Mouse (Mus musculus): ENCODE measurements around the gene 2410137M14Rik. TPM values are rescaled to one million over a fixed set of nuclear protein-coding genes. Genes with fewer than 3 reads are reported as not detected.

Gene 2410137M14Rik
- total and polyA plus RNA-seq, 3 experiments: 0.40 TPM; not detected in 2

DNA sequence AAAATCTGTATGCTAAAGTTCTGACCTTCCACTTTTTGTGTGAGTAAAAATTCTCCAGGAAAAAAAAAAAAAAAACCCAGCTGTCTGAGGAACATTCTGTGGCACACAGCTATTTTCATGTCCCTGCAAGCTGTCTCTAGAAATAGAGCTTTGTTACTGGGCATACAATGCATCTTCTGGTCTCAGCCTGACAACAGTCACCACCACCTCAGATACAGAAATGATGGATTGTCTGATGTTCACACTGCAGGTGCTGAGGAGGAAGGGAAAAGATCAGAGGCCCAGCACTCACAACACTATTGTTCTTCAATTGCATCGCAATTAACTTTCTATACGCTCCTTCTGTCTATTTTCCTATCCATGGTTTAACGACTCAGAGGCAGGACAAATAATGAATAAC lies 37.3 kb upstream of the 2410137M14Rik start:
- no peak for TF ChIP-seq RAD21 (IDR thresholded peaks at IDR 0.05; ENCODE audit: low read depth, low read length)
- no peak for TF ChIP-seq UBTF (IDR thresholded peaks at IDR 0.05; ENCODE audit: low read depth, low read length)
- TF ChIP-seq USF1 (IDR thresholded peaks at IDR 0.05; ENCODE audit: low read depth, low read length): no peak
- TF ChIP-seq CHD2 (IDR thresholded peaks at IDR 0.05; ENCODE audit: low read length): no peak
- no peak for TF ChIP-seq ETS1 (conservative IDR thresholded peaks at IDR 0.05; ENCODE audit: low read depth, low read length)
- TF ChIP-seq JUN (IDR thresholded peaks at IDR 0.05; ENCODE audit: insufficient read depth, low read depth, low read length): no peak

DNA sequence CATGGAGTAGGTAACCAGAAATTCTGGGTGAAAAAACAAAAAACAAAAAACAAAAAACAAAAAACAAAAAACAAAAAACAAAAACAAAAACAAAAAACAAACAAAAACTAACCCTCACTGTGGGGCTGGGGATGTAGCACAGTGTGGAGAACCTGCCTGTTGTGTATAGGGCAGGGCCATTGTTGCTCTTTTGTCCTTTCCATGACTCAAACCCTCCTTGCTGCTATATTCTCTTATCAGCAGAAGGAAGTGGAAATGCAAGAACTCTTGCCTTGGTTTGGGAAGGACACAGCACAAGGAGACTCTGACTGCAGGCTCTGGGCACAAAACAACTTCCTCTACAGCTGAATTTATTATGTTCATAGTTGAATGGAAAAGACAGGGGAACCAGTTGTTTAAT lies 35.3 kb upstream of the 2410137M14Rik start:
- H3K36me3 ChIP-seq (replicated peaks in 1 of 2; ENCODE audit: control insufficient read depth in 1 of 2, insufficient read depth in 1 of 2, low read length in 1 of 2): no peaks in the 10 kb centered on the region
- dilution Hi-C loops (cut with MboI; ENCODE audit: extremely low pct_ligation_motif_present, extremely low pct_unique_long_range_greater_than_20kb, low sequenced_read_pairs) (no loop called here), in situ Hi-C loops (cut with MboI; ENCODE audit: low pct_ligation_motif_present, low pct_unique_long_range_greater_than_20kb, low sequenced_read_pairs) (no loop called here)
- H3K79me2 ChIP-seq (replicated peaks; ENCODE audit: control insufficient read depth, extremely low read depth, insufficient read depth, poor library complexity, severe bottlenecking): no peaks in the 10 kb centered on the region
- no peak overlapping the region for H3K27ac ChIP-seq (ENCODE audit: insufficient read depth, low read depth)
- no peaks in the 10 kb centered on the region for H3K27me3 ChIP-seq (replicated peaks)
- DNase-seq (ENCODE audit: extremely low read depth): no peak
- H3K4me2 ChIP-seq (ENCODE audit: insufficient read depth, low read depth, poor library complexity, severe bottlenecking): no peak overlapping the region
- H3K4me3 ChIP-seq (replicated peaks in 1 of 3; ENCODE audit: low read depth in 2 of 3, low read length in 2 of 3, poor library complexity in 1 of 3): no peak overlapping the region
- no peaks in the 10 kb centered on the region for H3K9me3 ChIP-seq (replicated peaks; ENCODE audit: low read length)
- no peak overlapping the region for H3K9ac ChIP-seq (ENCODE audit: insufficient read depth, low read depth)
- no peaks in the 10 kb centered on the region for H3K4me1 ChIP-seq (ENCODE audit: control insufficient read depth in 1 of 2, insufficient read depth in 2 of 2)
- no peak for TF ChIP-seq ZC3H11A (IDR thresholded peaks at IDR 0.05; ENCODE audit: low read depth, low read length)
- TF ChIP-seq ZNF384 (IDR thresholded peaks at IDR 0.05; ENCODE audit: low read depth, low read length): no peak
- no peak for TF ChIP-seq NELFE (IDR thresholded peaks at IDR 0.05; ENCODE audit: low read depth, low read length)
- no peak for TF ChIP-seq MYC (IDR thresholded peaks at IDR 0.05; ENCODE audit: low read depth, low read length)
- no peak for TF ChIP-seq POLR2AphosphoS2 (IDR thresholded peaks at IDR 0.05; ENCODE audit: low read depth, low read length)
- TF ChIP-seq TBP (conservative IDR thresholded peaks at IDR 0.05; ENCODE audit: low read depth, low read length): no peak
- no peak for TF ChIP-seq ELF1 (IDR thresholded peaks at IDR 0.05; ENCODE audit: low read depth, low read length)

More for the DNA sequence above, 37.3 kb upstream of the 2410137M14Rik start:
- Histone ChIP-seq H3K79me2 (replicated peaks; ENCODE audit: control insufficient read depth, extremely low read depth, insufficient read depth, poor library complexity, severe bottlenecking) (no peaks in the 10 kb centered on the region), H3K27me3 (replicated peaks) (no peaks in the 10 kb centered on the region), H3K4me1 (ENCODE audit: control insufficient read depth in 1 of 2, insufficient read depth in 2 of 2) (peaks cover 6 to 12% of the 10 kb centered on the region in 2 experiments), H3K9ac (ENCODE audit: insufficient read depth, low read depth) (no peak overlapping the region), H3K9me3 (replicated peaks; ENCODE audit: low read length) (no peaks in the 10 kb centered on the region), H3K27ac (ENCODE audit: insufficient read depth, low read depth) (no peak overlapping the region), H3K36me3 (replicated peaks in 1 of 2; ENCODE audit: control insufficient read depth in 1 of 2, insufficient read depth in 1 of 2, low read length in 1 of 2) (no peaks in the 10 kb centered on the region), H3K4me3 (replicated peaks in 1 of 3; ENCODE audit: low read depth in 2 of 3, low read length in 2 of 3, poor library complexity in 1 of 3) (no peak overlapping the region), H3K4me2 (ENCODE audit: insufficient read depth, low read depth, poor library complexity, severe bottlenecking) (no peak overlapping the region)
- dilution Hi-C loops (cut with MboI; ENCODE audit: extremely low pct_ligation_motif_present, extremely low pct_unique_long_range_greater_than_20kb, low sequenced_read_pairs): no loop called here
- no peak for DNase-seq (ENCODE audit: extremely low read depth)
- in situ Hi-C loops (cut with MboI; ENCODE audit: low pct_ligation_motif_present, low pct_unique_long_range_greater_than_20kb, low sequenced_read_pairs): no loop called here

DNA sequence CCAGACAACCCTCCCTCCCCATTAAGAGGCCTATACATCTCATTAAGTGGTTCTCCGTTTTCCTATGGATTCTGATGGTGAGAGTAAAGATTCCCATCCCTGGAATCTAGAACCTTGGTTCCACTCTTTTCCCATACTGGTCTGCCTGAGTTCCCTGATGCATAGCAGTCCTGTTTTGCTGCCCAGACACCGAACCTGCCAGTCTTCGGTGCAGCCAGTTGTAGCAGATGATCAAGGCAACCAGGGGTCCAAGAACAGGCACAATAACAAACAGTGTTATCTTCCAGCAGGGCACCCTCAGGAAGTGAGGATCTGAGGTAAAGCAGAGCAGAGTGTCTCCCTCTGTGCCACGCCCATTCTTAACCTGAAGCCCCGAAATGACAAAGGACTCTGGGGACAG lies 31.1 kb upstream of the 2410137M14Rik start:
- Histone ChIP-seq H3K4me1 (ENCODE audit: control insufficient read depth in 1 of 2, insufficient read depth in 2 of 2) (no peaks in the 10 kb centered on the region), H3K4me3 (replicated peaks in 1 of 3; ENCODE audit: low read depth in 2 of 3, low read length in 2 of 3, poor library complexity in 1 of 3) (no peak overlapping the region), H3K27me3 (replicated peaks) (no peaks in the 10 kb centered on the region), H3K4me2 (ENCODE audit: insufficient read depth, low read depth, poor library complexity, severe bottlenecking) (no peak overlapping the region), H3K27ac (ENCODE audit: insufficient read depth, low read depth) (no peak overlapping the region), H3K79me2 (replicated peaks; ENCODE audit: control insufficient read depth, extremely low read depth, insufficient read depth, poor library complexity, severe bottlenecking) (no peaks in the 10 kb centered on the region), H3K9ac (ENCODE audit: insufficient read depth, low read depth) (no peak overlapping the region), H3K36me3 (replicated peaks in 1 of 2; ENCODE audit: control insufficient read depth in 1 of 2, insufficient read depth in 1 of 2, low read length in 1 of 2) (no peaks in the 10 kb centered on the region), H3K9me3 (replicated peaks; ENCODE audit: low read length) (no peaks in the 10 kb centered on the region)
- TF ChIP-seq ELF1 (IDR thresholded peaks at IDR 0.05; ENCODE audit: low read depth, low read length): no peak
- no peak for TF ChIP-seq ZC3H11A (IDR thresholded peaks at IDR 0.05; ENCODE audit: low read depth, low read length)
- TF ChIP-seq HCFC1 (IDR thresholded peaks at IDR 0.05; ENCODE audit: low read depth, low read length): no peak
- no peak for TF ChIP-seq RAD21 (IDR thresholded peaks at IDR 0.05; ENCODE audit: low read depth, low read length)
- TF ChIP-seq TBP (conservative IDR thresholded peaks at IDR 0.05; ENCODE audit: low read depth, low read length): no peak
- no peak for TF ChIP-seq ETS1 (conservative IDR thresholded peaks at IDR 0.05; ENCODE audit: low read depth, low read length)
- no peak for TF ChIP-seq MXI1 (IDR thresholded peaks at IDR 0.05; ENCODE audit: low read depth, low read length)
- no peak for TF ChIP-seq MAFK (IDR thresholded peaks at IDR 0.05; ENCODE audit: insufficient replicate concordance, low read length)
- no peak for TF ChIP-seq POLR2A (IDR thresholded peaks at IDR 0.05; ENCODE audit: low read depth, low read length)
- dilution Hi-C loops (cut with MboI; ENCODE audit: extremely low pct_ligation_motif_present, extremely low pct_unique_long_range_greater_than_20kb, low sequenced_read_pairs): no loop called here
- in situ Hi-C loops (cut with MboI; ENCODE audit: low pct_ligation_motif_present, low pct_unique_long_range_greater_than_20kb, low sequenced_read_pairs): no loop called here
- DNase-seq (ENCODE audit: extremely low read depth): no peak
